Mouse (Mus musculus) hindbrain, embryonic 15.5 days (tissue): ENCODE results near the gene Kcnt2. TPM values are rescaled to one million over a fixed set of nuclear protein-coding genes. Genes with fewer than 3 reads are reported as not detected.

ENCODE experiments used
- ATAC-seq: fragments of 200-750 bp; cut with Nextera tagmentation; 2 replicates; pipeline ENCODE4 v1.8.0; 2017; ENCODE audit warnings: low read depth, moderate number of reproducible peaks, moderate TSS enrichment; ENCODE audit not compliant: low FRiP score
- H3K27ac ChIP-seq: fragments of 300-500 bp; sonication (generic); replicated peaks from 2 replicates; pipeline ENCODE4 v1.5.1; 2015; ENCODE audit warnings: mild to moderate bottlenecking, inconsistent platforms
- H3K27me3 ChIP-seq: fragments of 300-500 bp; sonication (generic); 2 replicates; pipeline ENCODE4 v1.6.1; 2015; ENCODE audit warnings: control low read depth, inconsistent platforms
- H3K36me3 ChIP-seq: fragments of 300-500 bp; sonication (generic); 2 replicates; pipeline ENCODE4 v1.6.1; 2015; ENCODE audit warnings: control low read depth, inconsistent platforms
- H3K4me1 ChIP-seq: fragments of 300-500 bp; sonication (generic); replicated peaks from 2 replicates; pipeline ENCODE4 v1.6.1; 2015; ENCODE audit warnings: control low read depth, inconsistent platforms
- H3K4me2 ChIP-seq: fragments of 300-500 bp; sonication (generic); 2 replicates; pipeline ENCODE4 v1.6.1; 2015; ENCODE audit warnings: moderate library complexity, mild to moderate bottlenecking, inconsistent platforms
- H3K4me3 ChIP-seq: fragments of 300-500 bp; sonication (generic); 2 replicates; pipeline ENCODE4 v1.5.1; 2015; ENCODE audit warnings: mild to moderate bottlenecking, inconsistent platforms
- H3K9ac ChIP-seq: fragments of 300-500 bp; sonication (generic); 2 replicates; pipeline ENCODE4 v1.6.1; 2015; ENCODE audit warnings: inconsistent platforms
- H3K9me3 ChIP-seq: fragments of 300-500 bp; sonication (generic); 2 replicates; pipeline ENCODE4 v1.6.1; 2016; ENCODE audit warnings: control low read depth, inconsistent platforms
- WGBS: fragments of 180-500 bp; shearing (Covaris S2); methylation state at CpG from one replicate; pipeline ENCODE4 v1.1.7; 2015; 5-methylcytosine and 5-hydroxymethylcytosine counted together
- polyA plus RNA-seq: library from polyadenylated mRNA; unstranded; fragments of >200 nt; fragmentation: Nextera tagmentation; extraction: Ambion mirVana; gene quantifications from 2 replicates; pipeline ENCODE4 v1.2.1, GENCODE M21; 2015

Kcnt2 gene
- polyA plus RNA-seq = 2.8 and 3.6 TPM in 2 replicates

DNA sequence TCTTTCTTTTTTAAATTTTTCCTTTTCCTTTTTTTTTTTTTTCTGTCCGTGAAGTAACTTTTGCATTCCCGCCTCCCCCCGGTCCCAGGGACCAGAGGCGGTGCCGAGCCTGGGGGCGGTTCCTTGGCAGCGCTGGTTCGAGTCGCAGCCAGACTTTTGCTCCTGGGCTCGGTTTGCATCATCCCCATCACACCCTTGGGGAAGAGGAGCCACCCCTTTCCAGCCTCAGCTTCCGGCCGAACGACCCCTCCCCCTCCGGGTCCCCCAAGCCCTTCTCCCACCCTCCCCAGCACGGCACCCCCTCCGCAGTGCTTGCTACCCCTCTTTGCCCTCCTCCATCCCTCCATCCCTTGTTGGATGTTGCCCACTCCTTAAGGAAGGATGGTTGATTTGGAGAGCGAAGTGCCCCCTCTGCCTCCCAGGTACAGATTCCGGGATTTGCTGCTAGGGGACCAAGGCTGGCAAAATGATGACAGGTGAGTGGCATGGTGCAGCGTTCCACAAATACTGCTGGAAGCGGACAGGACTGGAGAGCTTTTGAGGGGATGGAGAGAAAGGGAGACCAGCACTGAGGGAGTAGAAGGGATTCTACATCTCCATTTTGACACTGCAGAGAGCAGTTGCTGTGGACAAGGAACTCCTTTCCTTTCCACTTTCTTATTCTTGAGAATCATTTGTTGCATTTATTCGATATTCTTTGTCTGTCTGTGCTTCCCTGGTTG is at the start of gene Kcnt2:
Gene Kcnt2 (plus strand): TSS at position 283 of the 722 bp plus-strand sequence.
- ATAC-seq = peak; percentile 82
- no peaks in the 10 kb centered on the region for H3K36me3 ChIP-seq
- H3K9ac ChIP-seq = peak within 1 kb of the TSS; percentile 64
- H3K4me1 ChIP-seq = peaks cover 7% of the 10 kb centered on the region; the same call in 1 of the 2 replicates
- H3K27me3 ChIP-seq = no peaks in the 10 kb centered on the region
- 0 out of 2 replicates have a peak within 1 kb of the TSS, but pooled peaks have one; percentile 12 for H3K27ac ChIP-seq
- no peaks in the 10 kb centered on the region for H3K9me3 ChIP-seq
- H3K4me2 ChIP-seq = peak within 1 kb of the TSS; percentile 82
- peak within 1 kb of the TSS; percentile 60 for H3K4me3 ChIP-seq
- 2% methylated on average over 21 of the region's 21 CpGs for WGBS

DNA sequence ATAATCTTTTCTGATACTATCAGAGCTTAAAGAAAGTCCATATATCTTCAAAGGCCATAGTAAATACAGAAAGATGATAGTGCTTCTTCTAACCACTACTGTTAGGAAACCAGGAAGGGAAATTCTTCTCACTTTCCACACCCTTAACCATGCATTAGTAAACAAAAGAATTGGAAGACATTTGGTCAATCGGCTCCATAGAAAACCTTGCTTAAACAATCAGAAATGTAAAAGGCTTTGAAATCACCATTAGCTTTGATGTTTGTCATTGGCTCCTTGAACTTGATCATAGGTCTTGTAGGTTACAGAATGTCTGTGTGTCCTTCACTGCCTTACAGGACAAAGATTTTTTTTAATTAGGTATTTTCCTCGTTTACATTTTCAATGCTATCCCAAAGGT is 40.6 kb upstream of the Kcnt2 start:
- Histone ChIP-seq H3K36me3 (no peaks in the 10 kb centered on the region), H3K27ac (no peak overlapping the region), H3K4me3 (no peak overlapping the region), H3K9me3 (no peaks in the 10 kb centered on the region; the same call in 1 of the 2 replicates), H3K4me1 (no peaks in the 10 kb centered on the region), H3K9ac (no peak overlapping the region), H3K27me3 (no peaks in the 10 kb centered on the region), H3K4me2 (no peak overlapping the region)
- WGBS = 74% methylated on average over 2 of the region's 2 CpGs
- ATAC-seq = no peak

DNA sequence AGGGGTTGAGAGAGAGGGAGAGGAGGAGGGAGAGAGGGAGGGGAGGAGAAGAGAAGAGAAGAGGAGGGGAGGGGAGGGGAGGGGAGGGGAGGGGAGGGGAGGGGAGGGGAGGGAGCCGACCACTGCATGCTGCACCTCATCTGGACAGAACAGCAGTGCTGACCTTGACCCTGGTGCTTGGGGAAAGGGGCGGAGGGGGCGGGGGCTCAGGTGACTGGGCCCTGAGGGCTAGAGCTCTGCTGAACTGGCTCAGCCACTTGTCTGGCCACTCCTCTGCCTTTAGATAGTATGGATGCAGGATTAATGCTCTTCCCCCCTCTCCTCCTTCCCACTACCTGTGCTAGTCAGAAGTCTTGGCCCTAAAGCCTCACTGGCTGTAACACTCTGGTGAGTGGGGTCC is 20.7 kb upstream of the Kcnt2 start:
- Histone ChIP-seq H3K36me3 (no peaks in the 10 kb centered on the region), H3K9me3 (no peaks in the 10 kb centered on the region), H3K4me3 (no peak overlapping the region), H3K27ac (no peak overlapping the region), H3K4me2 (no peak overlapping the region), H3K27me3 (no peaks in the 10 kb centered on the region), H3K4me1 (no peaks in the 10 kb centered on the region), H3K9ac (no peak overlapping the region)
- ATAC-seq = no peak; the same call in 1 of the 2 replicates
- WGBS = 82% methylated on average over 2 of the region's 3 CpGs

DNA sequence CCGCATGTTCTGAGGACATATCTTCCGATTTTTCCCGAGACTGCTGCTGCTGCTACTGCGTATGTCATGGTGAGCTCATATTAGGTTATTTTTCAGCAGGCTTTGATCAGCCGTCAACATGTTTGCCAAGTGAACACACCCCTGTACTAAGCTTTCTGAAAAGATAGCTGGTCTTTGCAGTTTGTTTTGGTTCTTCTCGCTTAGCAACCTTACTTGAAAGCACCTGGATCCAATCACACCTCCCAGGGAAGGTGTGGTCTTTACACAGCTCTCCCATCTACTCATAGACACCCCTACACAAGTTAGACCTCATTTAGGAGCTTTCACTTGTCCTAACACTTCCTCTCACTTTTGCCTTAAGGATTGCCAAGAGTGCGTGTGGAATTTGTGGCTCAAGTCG is 19.3 kb upstream of the Kcnt2 start:
- H3K36me3 ChIP-seq = no peaks in the 10 kb centered on the region
- no peak overlapping the region for H3K9ac ChIP-seq
- H3K27ac ChIP-seq = no peak overlapping the region
- no peak for ATAC-seq
- H3K27me3 ChIP-seq = no peaks in the 10 kb centered on the region
- H3K4me3 ChIP-seq = no peak overlapping the region
- no peak overlapping the region for H3K4me2 ChIP-seq
- no peaks in the 10 kb centered on the region for H3K9me3 ChIP-seq
- WGBS = 76% methylated on average over 8 of the region's 8 CpGs
- no peaks in the 10 kb centered on the region for H3K4me1 ChIP-seq

DNA sequence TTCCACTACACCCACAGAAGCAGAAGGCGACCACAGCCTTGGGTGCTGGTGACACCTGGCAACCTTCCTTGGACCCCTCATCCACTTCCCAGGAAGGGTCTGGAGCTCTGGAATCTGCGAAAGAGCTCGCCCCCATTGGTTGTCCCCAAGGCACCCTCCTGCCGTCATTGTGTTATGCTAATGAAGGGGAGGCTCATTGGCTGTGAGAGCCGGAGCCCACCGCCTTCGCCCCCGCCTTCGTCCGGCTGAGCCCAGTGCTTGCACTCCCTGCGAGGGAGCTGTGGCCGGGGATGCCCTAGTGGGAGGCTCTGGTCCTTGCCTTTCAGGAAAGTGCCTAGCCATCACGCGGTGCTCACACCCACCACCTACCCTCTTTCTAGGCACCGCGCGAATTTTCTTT is 493 bp upstream of the Kcnt2 start:
- H3K36me3 ChIP-seq = no peaks in the 10 kb centered on the region
- WGBS = 0% methylated on average over 17 of the region's 17 CpGs
- H3K4me1 ChIP-seq = peaks cover 7% of the 10 kb centered on the region; the same call in 1 of the 2 replicates
- ATAC-seq = peak; percentile 99
- H3K27me3 ChIP-seq = no peaks in the 10 kb centered on the region
- peak overlapping the region; percentile 64 for H3K9ac ChIP-seq
- H3K4me2 ChIP-seq = peak overlapping the region; percentile 82
- H3K4me3 ChIP-seq = peak overlapping the region; percentile 60
- H3K9me3 ChIP-seq = no peaks in the 10 kb centered on the region
- no peak overlapping the region for H3K27ac ChIP-seq

DNA sequence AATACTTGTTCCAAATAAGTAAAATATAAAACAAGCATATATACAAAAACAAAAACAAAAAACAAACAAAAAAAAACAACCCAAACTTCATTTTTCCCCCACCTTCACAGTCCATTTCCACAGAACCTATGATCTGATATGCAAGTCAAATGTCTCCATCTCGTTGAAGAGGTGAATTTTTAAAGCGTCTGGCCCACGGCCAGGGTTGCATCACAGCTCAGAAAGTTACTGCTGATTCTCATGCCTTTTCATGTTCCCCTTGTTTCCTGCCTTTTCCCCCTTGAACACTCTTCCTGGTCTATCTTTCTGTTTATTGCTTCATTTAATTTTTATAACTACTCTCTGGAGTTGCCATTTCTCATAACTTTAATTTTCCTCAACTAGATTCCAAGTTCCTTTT is 18.7 kb downstream of the Kcnt2 start:
- Histone ChIP-seq H3K27ac (no peak overlapping the region), H3K27me3 (no peaks in the 10 kb centered on the region), H3K4me1 (no peaks in the 10 kb centered on the region), H3K36me3 (no peaks in the 10 kb centered on the region), H3K9me3 (no peaks in the 10 kb centered on the region), H3K4me3 (no peak overlapping the region), H3K9ac (no peak overlapping the region), H3K4me2 (no peak overlapping the region)
- WGBS = 77% methylated on average over 3 of the region's 3 CpGs
- no peak for ATAC-seq

DNA sequence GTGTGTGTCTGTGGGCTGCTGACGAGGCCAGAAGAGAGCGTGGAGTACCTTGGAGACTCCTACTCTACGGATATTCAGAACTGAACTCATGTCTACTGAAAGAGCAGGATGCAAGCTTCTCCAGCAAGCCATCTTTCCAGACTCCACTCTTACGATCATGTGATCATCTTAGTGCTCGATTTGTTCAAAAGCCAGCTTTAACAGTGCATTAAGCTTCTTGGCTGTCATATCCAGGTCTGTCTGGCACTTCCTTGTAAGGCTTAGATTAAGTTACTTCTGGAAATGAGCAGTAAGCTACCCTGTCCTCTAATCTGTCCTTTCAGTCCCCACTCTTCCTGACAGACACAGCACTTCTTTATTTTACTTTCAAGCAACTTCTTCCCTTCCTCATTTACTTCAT is 20.1 kb downstream of the Kcnt2 start:
- WGBS = 85% methylated on average over 5 of the region's 5 CpGs
- Histone ChIP-seq H3K27ac (no peak overlapping the region), H3K36me3 (no peaks in the 10 kb centered on the region), H3K4me2 (no peak overlapping the region), H3K9me3 (no peaks in the 10 kb centered on the region), H3K9ac (no peak overlapping the region), H3K4me1 (no peaks in the 10 kb centered on the region), H3K27me3 (no peaks in the 10 kb centered on the region), H3K4me3 (no peak overlapping the region)
- ATAC-seq = no peak

DNA sequence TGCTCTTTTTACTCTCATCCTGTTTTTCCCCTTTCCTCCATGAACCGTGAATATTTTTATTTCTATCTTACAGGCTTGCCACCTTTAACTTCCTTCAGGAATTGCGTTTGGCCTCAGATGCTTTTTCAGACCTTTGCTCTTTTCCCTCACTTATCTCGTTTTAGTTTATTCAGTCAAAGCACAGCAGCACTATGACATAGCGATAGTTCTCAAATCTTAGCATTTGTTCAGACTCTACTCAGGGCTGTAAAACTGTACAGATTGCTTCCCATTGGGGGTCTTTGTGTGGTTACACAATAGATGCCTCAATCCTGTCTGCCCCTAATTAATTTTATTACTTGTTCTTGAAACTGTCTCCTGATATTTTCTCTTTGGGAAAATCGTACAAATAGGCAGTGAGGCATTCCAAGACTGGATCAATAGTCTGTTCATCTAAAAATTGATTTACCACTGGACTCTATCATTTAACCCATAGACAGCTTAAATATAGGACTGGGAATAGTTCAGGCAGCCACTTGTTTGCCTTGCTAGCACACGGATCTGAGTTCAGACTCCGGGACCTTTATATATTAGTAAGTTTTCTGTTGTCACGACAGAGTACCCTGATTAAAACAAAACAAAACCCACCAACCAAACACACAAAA is 20.8 kb downstream of the Kcnt2 start:
- WGBS = 68% methylated on average over 8 of the region's 8 CpGs
- Histone ChIP-seq H3K27me3 (no peaks in the 10 kb centered on the region), H3K36me3 (no peaks in the 10 kb centered on the region), H3K4me2 (no peak overlapping the region), H3K9ac (no peak overlapping the region), H3K4me1 (no peaks in the 10 kb centered on the region), H3K4me3 (no peak overlapping the region), H3K9me3 (no peaks in the 10 kb centered on the region), H3K27ac (no peak overlapping the region)
- ATAC-seq = no peak

DNA sequence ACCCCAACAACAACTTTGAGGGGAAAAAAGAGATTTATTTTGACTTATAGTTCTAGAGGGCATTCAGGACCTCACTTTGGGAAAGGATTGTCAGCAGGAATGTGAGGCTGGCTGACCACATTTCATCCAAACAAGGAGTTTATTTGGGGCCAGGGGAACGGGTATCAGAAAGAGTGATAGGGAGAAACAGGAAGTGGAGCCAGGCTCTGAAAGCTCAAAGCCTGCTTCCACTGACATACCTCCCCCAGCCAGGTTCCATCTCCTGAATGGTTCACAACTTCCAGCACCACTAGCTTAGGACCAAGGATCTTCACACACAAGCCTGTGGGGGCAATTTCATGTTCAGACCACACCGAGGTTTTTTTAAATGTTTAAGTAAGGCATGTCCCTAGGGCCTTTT is 21.3 kb downstream of the Kcnt2 start:
- H3K36me3 ChIP-seq = no peaks in the 10 kb centered on the region
- H3K27me3 ChIP-seq = no peaks in the 10 kb centered on the region
- H3K4me2 ChIP-seq = no peak overlapping the region
- no peak overlapping the region for H3K9ac ChIP-seq
- 73% methylated on average over 2 of the region's 2 CpGs for WGBS
- H3K4me1 ChIP-seq = no peaks in the 10 kb centered on the region
- H3K4me3 ChIP-seq = no peak overlapping the region
- no peak for ATAC-seq
- H3K27ac ChIP-seq = no peak overlapping the region
- H3K9me3 ChIP-seq = no peaks in the 10 kb centered on the region

DNA sequence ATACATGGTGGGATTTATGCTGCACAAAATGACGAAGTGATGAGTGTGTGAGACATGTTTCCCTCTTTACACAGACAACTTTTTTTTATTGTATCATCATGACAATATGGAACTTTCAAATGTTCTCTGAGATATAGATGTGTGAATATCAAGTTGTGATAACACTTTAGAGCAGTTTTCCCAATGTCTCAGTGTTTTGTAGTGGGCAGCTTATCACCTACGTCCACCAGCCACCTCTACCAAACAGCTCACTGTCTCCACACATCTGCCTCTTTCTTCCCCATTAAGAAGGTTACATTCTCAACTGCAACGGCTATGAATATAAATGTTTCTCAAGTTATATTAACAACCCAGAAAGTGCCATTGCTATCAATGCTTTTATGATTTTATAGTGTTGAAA is 27.7 kb downstream of the Kcnt2 start:
- H3K4me2 ChIP-seq = no peak overlapping the region
- WGBS = 87% methylated on average over 3 of the region's 3 CpGs
- no peak overlapping the region for H3K4me3 ChIP-seq
- H3K9ac ChIP-seq = no peak overlapping the region
- H3K36me3 ChIP-seq = no peaks in the 10 kb centered on the region
- H3K9me3 ChIP-seq = no peaks in the 10 kb centered on the region
- H3K27ac ChIP-seq = no peak overlapping the region
- ATAC-seq = no peak
- H3K27me3 ChIP-seq = no peaks in the 10 kb centered on the region
- no peaks in the 10 kb centered on the region for H3K4me1 ChIP-seq

DNA sequence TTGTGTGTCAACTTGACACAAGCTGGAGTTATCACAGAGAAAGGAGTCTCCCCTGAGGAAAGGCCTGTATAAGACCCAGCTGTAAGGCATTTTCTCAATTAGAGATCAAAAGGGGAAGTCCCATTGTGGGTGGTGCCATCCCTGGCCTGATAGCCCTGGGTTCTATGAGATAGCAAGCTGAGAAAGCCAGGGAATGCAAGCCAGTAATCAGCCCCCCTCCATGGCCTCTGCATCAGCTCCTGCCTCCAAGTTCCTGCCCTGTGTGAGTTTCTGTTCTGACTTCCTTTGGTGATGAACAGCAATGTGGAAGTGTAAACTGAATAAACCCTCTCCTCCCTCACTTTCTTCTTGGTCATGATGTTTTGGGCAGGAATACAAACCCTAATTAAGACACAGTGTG is 29.9 kb downstream of the Kcnt2 start:
- H3K27ac ChIP-seq = no peak overlapping the region
- ATAC-seq = no peak
- no peak overlapping the region for H3K4me3 ChIP-seq
- no peaks in the 10 kb centered on the region for H3K4me1 ChIP-seq
- H3K9me3 ChIP-seq = no peaks in the 10 kb centered on the region; the same call in 1 of the 2 replicates
- H3K4me2 ChIP-seq = no peak overlapping the region
- no peaks in the 10 kb centered on the region for H3K36me3 ChIP-seq
- H3K27me3 ChIP-seq = no peaks in the 10 kb centered on the region
- no peak overlapping the region for H3K9ac ChIP-seq

DNA sequence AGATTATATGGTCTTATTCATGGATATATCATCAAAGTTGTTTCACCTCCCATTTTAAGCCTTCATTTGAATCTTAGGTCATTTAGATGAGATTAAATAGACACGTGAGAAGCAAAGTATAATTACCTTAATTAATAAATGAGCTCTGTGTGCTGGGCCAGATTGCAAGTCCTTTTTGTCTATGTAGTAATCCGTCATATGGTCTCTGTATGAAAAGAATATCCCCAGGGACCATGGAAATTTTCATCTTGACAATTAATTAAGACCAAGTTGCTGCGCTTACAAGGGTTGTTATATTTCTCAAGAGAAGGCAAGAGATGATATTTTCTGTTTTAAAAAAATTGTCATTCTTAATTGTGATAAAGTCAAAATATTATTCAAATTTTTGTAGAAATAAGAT is 47.2 kb downstream of the Kcnt2 start:
- Histone ChIP-seq H3K27me3 (no peaks in the 10 kb centered on the region), H3K9ac (no peak overlapping the region)
- WGBS = 43% methylated on average over 3 of the region's 3 CpGs

More for the DNA sequence above, 47.2 kb downstream of the Kcnt2 start:
- ATAC-seq = no peak
- H3K4me1 ChIP-seq = no peaks in the 10 kb centered on the region
- no peak overlapping the region for H3K4me3 ChIP-seq
- no peak overlapping the region for H3K27ac ChIP-seq
- no peaks in the 10 kb centered on the region for H3K36me3 ChIP-seq
- no peak overlapping the region for H3K4me2 ChIP-seq
- no peaks in the 10 kb centered on the region for H3K9me3 ChIP-seq
